Mouse (Mus musculus) heart, embryonic 12.5 days (tissue): ENCODE results near the gene Ldb1. TPM values are rescaled to one million over a fixed set of nuclear protein-coding genes. Genes with fewer than 3 reads are reported as not detected.

Experiments
- ATAC-seq: fragments of 200-750 bp; cut with Nextera tagmentation; 2 replicates; pipeline ENCODE4 v1.8.0; 2017; ENCODE audit warnings: moderate TSS enrichment, moderate library complexity; ENCODE audit not compliant: insufficient number of reproducible peaks, low FRiP score
- H3K27ac ChIP-seq: fragments of 300-500 bp; sonication (generic); 2 replicates; pipeline ENCODE4 v1.5.1; 2016; ENCODE audit warnings: mild to moderate bottlenecking, moderate library complexity; ENCODE audit not compliant: poor library complexity, severe bottlenecking
- H3K27me3 ChIP-seq: fragments of 300-500 bp; sonication (generic); replicated peaks from 2 replicates; pipeline ENCODE4 v1.6.1; 2016; ENCODE audit warnings: mild to moderate bottlenecking, moderate library complexity
- H3K36me3 ChIP-seq: fragments of 300-500 bp; sonication (generic); 2 replicates; pipeline ENCODE4 v1.6.1; 2016; ENCODE audit warnings: mild to moderate bottlenecking, moderate library complexity
- H3K4me1 ChIP-seq: fragments of 300-500 bp; sonication (generic); replicated peaks from 2 replicates; pipeline ENCODE4 v1.6.1; 2016; ENCODE audit warnings: mild to moderate bottlenecking
- H3K4me2 ChIP-seq: fragments of 300-500 bp; sonication (generic); 2 replicates; pipeline ENCODE4 v1.6.1; 2016; ENCODE audit warnings: mild to moderate bottlenecking, moderate library complexity
- H3K4me3 ChIP-seq: fragments of 300-500 bp; sonication (generic); 2 replicates; pipeline ENCODE4 v1.5.1; 2016; ENCODE audit warnings: mild to moderate bottlenecking
- H3K9ac ChIP-seq: fragments of 300-500 bp; sonication (generic); 2 replicates; pipeline ENCODE4 v1.6.1; 2016; ENCODE audit warnings: mild to moderate bottlenecking, moderate library complexity
- H3K9me3 ChIP-seq: fragments of 300-500 bp; sonication (generic); replicated peaks from 2 replicates; pipeline ENCODE4 v1.6.1; 2016; ENCODE audit warnings: mild to moderate bottlenecking, moderate library complexity
- WGBS: fragments of 180-500 bp; shearing (Covaris S2); methylation state at CpG from one replicate; pipeline ENCODE4 v1.1.7; 2016; 5-methylcytosine and 5-hydroxymethylcytosine counted together
- polyA plus RNA-seq: library from polyadenylated mRNA; unstranded; fragments of >200 nt; fragmentation: Nextera tagmentation; extraction: Ambion mirVana; gene quantifications from 2 replicates; pipeline ENCODE4 v1.2.1, GENCODE M21; 2016

Ldb1 gene
- polyA plus RNA-seq, 1 experiment from 2014 or later: 85.0 TPM

- 72% methylated on average over 6 of the region's 6 CpGs for WGBS
- no peak overlapping the region for H3K4me2 ChIP-seq
- peaks cover 7% of the 10 kb centered on the region for H3K9me3 ChIP-seq
- no peak overlapping the region for H3K9ac ChIP-seq
- no peak for ATAC-seq
- H3K36me3 ChIP-seq: peaks cover 5% of the 10 kb centered on the region
- no peaks in the 10 kb centered on the region for H3K27me3 ChIP-seq
- peaks cover 15% of the 10 kb centered on the region for H3K4me1 ChIP-seq
- H3K4me3 ChIP-seq: no peak overlapping the region
- no peak overlapping the region for H3K27ac ChIP-seq
Measured at GRCm38 (mm10) chr19:46024959-46025358, 20.1 kb downstream of the Ldb1 start.

GRCm38 (mm10) chr19:46016023-46016422 lies 29.0 kb downstream of the Ldb1 start:
- Histone ChIP-seq H3K4me1 (no peaks in the 10 kb centered on the region), H3K27ac (no peak overlapping the region), H3K9ac (no peak overlapping the region), H3K4me3 (no peak overlapping the region), H3K9me3 (no peaks in the 10 kb centered on the region; the same call in 1 of the 2 replicates), H3K4me2 (no peak overlapping the region), H3K36me3 (no peaks in the 10 kb centered on the region), H3K27me3 (no peaks in the 10 kb centered on the region)
- 84% methylated on average over 2 of the region's 2 CpGs for WGBS
- no peak for ATAC-seq

GRCm38 (mm10) chr19:46014572-46015178 lies 30.3 kb downstream of the Ldb1 start:
- Histone ChIP-seq H3K4me2 (no peak overlapping the region), H3K9me3 (no peaks in the 10 kb centered on the region; the same call in 1 of the 2 replicates), H3K4me3 (no peak overlapping the region), H3K9ac (no peak overlapping the region), H3K36me3 (no peaks in the 10 kb centered on the region), H3K4me1 (no peaks in the 10 kb centered on the region), H3K27ac (no peak overlapping the region), H3K27me3 (no peaks in the 10 kb centered on the region)
- peak; percentile 81 for ATAC-seq
- WGBS: 35% methylated on average over 12 of the region's 12 CpGs

GRCm38 (mm10) chr19:46005680-46006079 lies 39.3 kb downstream of the Ldb1 start:
- Histone ChIP-seq H3K4me2 (no peak overlapping the region), H3K4me3 (no peak overlapping the region), H3K9me3 (no peaks in the 10 kb centered on the region), H3K4me1 (peaks cover 16% of the 10 kb centered on the region), H3K36me3 (peaks cover 15% of the 10 kb centered on the region), H3K9ac (no peak overlapping the region), H3K27me3 (no peaks in the 10 kb centered on the region), H3K27ac (no peak overlapping the region)
- no peak for ATAC-seq
- 83% methylated on average over 7 of the region's 7 CpGs for WGBS

GRCm38 (mm10) chr19:46004814-46005466 lies 40.1 kb downstream of the Ldb1 start:
- Histone ChIP-seq H3K9me3 (no peaks in the 10 kb centered on the region), H3K9ac (no peak overlapping the region), H3K27ac (no peak overlapping the region), H3K4me2 (peak overlapping the region; percentile 95), H3K36me3 (peaks cover 15% of the 10 kb centered on the region), H3K4me1 (peaks cover 16% of the 10 kb centered on the region), H3K27me3 (no peaks in the 10 kb centered on the region), H3K4me3 (no peak overlapping the region)
- WGBS: 75% methylated on average over 17 of the region's 17 CpGs
- no peak for ATAC-seq

GRCm38 (mm10) chr19:46003371-46004226 lies 41.4 kb downstream of the Ldb1 start, which contains the start of gene Hps6:
Gene Hps6 (plus strand): TSS chr19:46003508.
- ATAC-seq: peak; percentile 93
- peak within 1 kb of the TSS; percentile 71 for H3K4me3 ChIP-seq
- H3K27ac ChIP-seq: peak within 1 kb of the TSS; percentile 28; the same call in 1 of the 2 replicates
- peaks cover 15% of the 10 kb centered on the region for H3K36me3 ChIP-seq
- no peaks in the 10 kb centered on the region for H3K27me3 ChIP-seq
- peak within 1 kb of the TSS; percentile 88 for H3K9ac ChIP-seq
- peak within 1 kb of the TSS; percentile 95 for H3K4me2 ChIP-seq
- H3K4me1 ChIP-seq: peaks cover 16% of the 10 kb centered on the region
- WGBS: under 1% methylated on average over 68 of the region's 70 CpGs
- H3K9me3 ChIP-seq: no peaks in the 10 kb centered on the region

- Histone ChIP-seq H3K4me2 (no peak overlapping the region), H3K4me1 (peaks cover 18% of the 10 kb centered on the region), H3K9ac (no peak overlapping the region), H3K36me3 (peaks cover 6% of the 10 kb centered on the region), H3K27ac (no peak overlapping the region), H3K4me3 (no peak overlapping the region), H3K9me3 (no peaks in the 10 kb centered on the region), H3K27me3 (no peaks in the 10 kb centered on the region)
- WGBS: 72% methylated on average over 9 of the region's 9 CpGs
- no peak for ATAC-seq
Measured at GRCm38 (mm10) chr19:46002279-46002678, 42.7 kb downstream of the Ldb1 start.

- ATAC-seq: no peak
Measured at GRCm38 (mm10) chr19:45999378-45999777, 45.6 kb downstream of the Ldb1 start.

GRCm38 (mm10) chr19:45998694-45999217 lies 46.3 kb downstream of the Ldb1 start:
- Histone ChIP-seq H3K9me3 (peaks cover 3% of the 10 kb centered on the region; the same call in 1 of the 2 replicates), H3K27ac (no peak overlapping the region), H3K4me1 (0 out of 2 replicates have a peak, but pooled peaks cover 2% of the 10 kb centered on the region), H3K9ac (peak overlapping the region; percentile 79; the same call in 1 of the 2 replicates), H3K36me3 (peaks cover 16% of the 10 kb centered on the region), H3K4me2 (peak overlapping the region; percentile 71), H3K4me3 (peak overlapping the region; percentile 88), H3K27me3 (no peaks in the 10 kb centered on the region)
- no peak for ATAC-seq
- WGBS: 13% methylated on average over 8 of the region's 8 CpGs

More at GRCm38 (mm10) chr19:45999378-45999777, 45.6 kb downstream of the Ldb1 start:
- WGBS: 58% methylated on average over 1 of the region's 1 CpGs
- Histone ChIP-seq H3K4me2 (no peak overlapping the region), H3K27me3 (no peaks in the 10 kb centered on the region), H3K27ac (no peak overlapping the region), H3K4me1 (peaks cover 7% of the 10 kb centered on the region), H3K9me3 (peaks cover 3% of the 10 kb centered on the region; the same call in 1 of the 2 replicates), H3K36me3 (peaks cover 11% of the 10 kb centered on the region), H3K4me3 (no peak overlapping the region), H3K9ac (no peak overlapping the region)

GRCm38 (mm10) chr19:45997785-45998693 lies 47.0 kb downstream of the Ldb1 start, which contains the start of gene Armh3:
Gene Armh3 (minus strand): TSS chr19:45998488.
- peaks cover 3% of the 10 kb centered on the region; the same call in 1 of the 2 replicates for H3K9me3 ChIP-seq
- WGBS: 1% methylated on average over 73 of the region's 76 CpGs
- 0 out of 2 replicates have a peak, but pooled peaks cover 2% of the 10 kb centered on the region for H3K4me1 ChIP-seq
- H3K4me3 ChIP-seq: peak within 1 kb of the TSS; percentile 88
- no peaks in the 10 kb centered on the region for H3K27me3 ChIP-seq
- peaks cover 16% of the 10 kb centered on the region for H3K36me3 ChIP-seq
- H3K4me2 ChIP-seq: peak within 1 kb of the TSS; percentile 71
- peak within 1 kb of the TSS; percentile 79 for H3K9ac ChIP-seq
- peak within 1 kb of the TSS; percentile 93 for H3K27ac ChIP-seq
- peak; percentile 97 for ATAC-seq
